Mouse (Mus musculus) cerebellum, adult 9-10 months (tissue): ENCODE results near the gene Padi6.
A peak's percentile ranks its signal among the peaks of the same experiment; 100 is the strongest.

Experiments used
- DNase-seq: peaks from one replicate; pipeline ENCODE4 v3.0.0; 2022

Gene Padi6

DNA sequence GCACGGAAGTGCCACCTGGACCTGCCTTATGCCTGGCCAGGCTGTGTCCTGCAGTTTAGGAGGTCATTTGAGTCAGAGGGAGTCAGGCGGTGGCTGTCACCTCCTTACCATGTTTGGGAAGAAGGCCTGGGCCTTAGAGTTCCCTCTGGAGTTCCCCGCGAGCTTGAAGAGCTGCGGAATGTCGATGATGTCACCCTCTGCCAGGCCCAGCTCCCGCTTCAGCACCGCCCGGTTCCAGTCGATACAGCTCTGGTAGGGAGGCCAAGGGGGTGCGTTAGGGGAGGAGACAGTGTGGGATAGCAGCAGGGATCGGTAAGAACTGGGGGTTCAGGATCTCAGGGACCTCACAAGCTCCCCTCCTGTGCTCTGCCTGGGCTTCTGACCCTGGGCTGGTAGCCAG is 5.5 kb upstream of the Padi6 start:
- no peak for DNase-seq

DNA sequence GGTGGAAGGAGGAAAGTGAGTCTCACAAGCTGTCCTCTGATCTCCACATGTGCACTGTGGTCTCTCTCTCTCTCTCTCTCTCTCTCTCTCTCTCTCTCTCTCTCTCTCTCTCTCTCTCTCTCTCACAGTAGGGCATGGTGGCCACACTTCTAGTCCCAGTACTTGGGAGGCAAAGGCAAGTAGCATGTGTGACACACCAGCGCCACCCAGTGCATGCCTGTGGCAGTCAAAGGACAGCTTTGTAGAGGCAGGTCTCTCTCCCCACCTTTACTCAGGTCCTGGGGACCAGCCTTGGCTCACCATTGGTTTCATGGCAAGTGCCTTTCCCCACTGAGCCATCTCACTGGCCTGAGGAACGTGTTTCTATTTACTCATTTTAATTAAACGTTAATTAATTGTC is 2.2 kb upstream of the Padi6 start:
- DNase-seq: peak; percentile 44

DNA sequence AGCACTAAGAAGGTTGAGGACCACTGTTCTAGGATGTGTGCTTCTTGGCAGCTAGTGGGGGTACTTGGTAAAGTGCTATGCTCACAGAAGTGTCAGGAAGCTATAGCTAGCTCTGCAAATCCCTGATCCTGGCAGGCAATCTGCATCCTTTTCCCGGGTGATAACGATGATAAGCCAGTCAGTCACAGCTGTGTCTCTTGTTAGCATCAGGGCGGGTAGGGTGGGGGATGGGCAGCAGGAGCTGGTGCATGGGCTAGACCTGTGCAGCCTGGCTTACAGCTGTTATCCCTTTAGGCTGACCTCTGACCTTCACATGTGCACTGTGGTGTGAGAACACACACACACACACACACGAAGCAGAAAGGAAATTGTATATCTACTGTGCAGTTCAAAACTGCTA is 643 bp upstream of the Padi6 start:
- no peak for DNase-seq

GRCm38 (mm10) chr4:140741401-140741800 is 1.0 kb downstream of the Padi6 start:
- no peak for DNase-seq

DNA sequence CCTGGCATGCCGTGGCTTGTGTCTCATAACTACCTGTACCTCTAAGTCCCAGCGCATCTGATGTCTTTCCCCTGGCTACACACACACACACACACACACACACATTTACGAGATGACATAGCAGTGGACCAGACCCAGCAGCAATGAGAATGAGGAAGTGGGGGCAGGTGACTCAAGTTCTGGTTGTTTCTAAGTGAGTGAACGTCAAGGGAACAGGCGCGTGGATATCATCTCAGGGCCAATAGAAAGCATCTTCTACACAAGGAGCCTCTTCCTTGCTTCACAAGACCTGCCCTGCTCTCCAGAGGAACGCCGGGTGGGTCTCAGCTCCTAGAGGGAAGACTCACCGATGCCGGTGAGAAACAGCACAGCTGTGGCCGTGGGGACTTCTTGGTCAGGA is 1.8 kb downstream of the Padi6 start:
- DNase-seq: no peak

DNA sequence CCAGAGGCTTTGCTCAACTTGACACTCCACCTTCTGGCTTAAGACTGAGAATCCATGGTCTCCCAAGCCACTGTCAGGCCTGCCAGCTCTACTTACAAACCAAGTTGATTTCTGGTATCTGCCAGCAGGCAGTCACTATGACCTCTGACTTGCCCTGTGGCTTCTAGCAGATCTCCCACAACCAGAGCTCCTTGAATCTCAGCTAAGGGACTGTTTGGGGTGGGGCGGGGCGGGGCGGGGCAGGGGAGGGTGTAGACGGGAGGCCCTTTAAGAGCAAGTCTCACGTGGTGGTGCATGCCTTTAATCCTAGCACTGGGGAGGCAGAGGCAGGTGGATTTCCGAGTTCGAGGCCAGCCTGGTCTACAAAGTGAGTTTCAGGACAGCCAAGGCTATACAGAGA is 9.6 kb downstream of the Padi6 start:
- no peak for DNase-seq

GRCm38 (mm10) chr4:140731654-140732053 is 10.8 kb downstream of the Padi6 start:
- no peak for DNase-seq

- no peak for DNase-seq
Observed at GRCm38 (mm10) chr4:140726907-140727306, 15.5 kb downstream of the Padi6 start.

- no peak for DNase-seq
Observed at GRCm38 (mm10) chr4:140724739-140725138, 17.7 kb downstream of the Padi6 start.

- peak; percentile 10 for DNase-seq
Observed at GRCm38 (mm10) chr4:140723801-140724200, 18.6 kb downstream of the Padi6 start.

DNA sequence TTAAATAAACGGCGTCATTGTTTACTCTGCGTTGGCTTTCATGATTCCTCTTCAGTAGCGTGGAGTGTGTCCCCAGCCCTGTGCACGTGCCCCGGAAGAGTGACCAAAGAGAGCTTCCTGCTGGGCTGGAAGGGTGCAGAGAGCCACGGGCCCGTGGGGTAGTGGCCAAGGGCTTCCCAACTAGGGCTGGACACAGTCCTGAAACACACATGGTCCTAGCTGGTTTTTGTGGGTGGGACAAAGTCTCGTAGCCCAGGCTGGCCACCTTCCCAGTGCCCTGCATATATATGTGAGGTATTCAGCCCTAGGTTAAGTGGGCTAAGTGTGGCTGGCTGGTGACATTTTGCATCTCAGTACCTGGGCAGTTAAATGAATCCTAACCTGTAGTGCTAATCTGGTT is 19.3 kb downstream of the Padi6 start:
- no peak for DNase-seq

GRCm38 (mm10) chr4:140722710-140723109 is 19.7 kb downstream of the Padi6 start:
- no peak for DNase-seq

- DNase-seq: no peak
Observed at GRCm38 (mm10) chr4:140721968-140722490, 20.4 kb downstream of the Padi6 start.

DNA sequence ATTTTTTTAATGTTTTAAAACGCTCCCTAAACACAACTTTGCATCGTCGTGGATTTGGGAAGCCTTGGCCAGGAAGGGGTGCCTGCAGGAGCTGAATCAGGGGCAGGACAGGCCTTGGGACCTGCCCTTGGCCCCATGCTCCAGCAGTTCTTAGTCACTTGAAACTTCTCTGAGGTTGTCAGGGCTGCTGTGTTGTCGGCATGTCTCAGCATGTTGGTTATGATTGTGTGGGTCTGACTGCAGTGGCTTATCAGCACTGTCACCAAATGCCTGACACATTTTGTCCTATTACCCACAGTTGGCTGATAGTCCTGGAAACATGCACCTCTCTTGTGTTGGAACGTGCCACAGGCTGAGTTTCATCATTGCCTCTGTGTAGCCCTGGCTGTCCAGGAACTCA is 22.4 kb downstream of the Padi6 start:
- no peak for DNase-seq

- no peak for DNase-seq
Observed at GRCm38 (mm10) chr4:140718436-140718835, 24.0 kb downstream of the Padi6 start.

DNA sequence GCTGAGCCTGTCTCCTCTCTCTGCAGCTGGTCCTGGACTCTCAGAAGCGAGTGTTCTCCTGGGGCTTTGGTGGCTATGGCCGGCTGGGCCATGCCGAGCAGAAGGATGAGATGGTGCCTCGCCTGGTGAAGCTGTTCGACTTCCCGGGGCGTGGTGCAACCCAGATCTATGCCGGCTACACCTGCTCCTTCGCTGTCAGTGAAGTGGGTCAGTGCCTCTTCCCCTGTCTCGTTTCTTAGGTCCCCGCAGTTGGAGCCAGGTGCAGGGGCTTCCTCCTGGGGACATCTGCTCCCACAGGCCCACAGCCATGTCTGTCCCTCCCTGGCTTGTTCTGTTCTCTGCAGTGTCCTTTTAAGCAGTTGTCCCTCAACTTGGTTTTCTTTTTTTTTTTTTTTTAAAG is 25.4 kb downstream of the Padi6 start:
- peak; percentile 8 for DNase-seq

DNA sequence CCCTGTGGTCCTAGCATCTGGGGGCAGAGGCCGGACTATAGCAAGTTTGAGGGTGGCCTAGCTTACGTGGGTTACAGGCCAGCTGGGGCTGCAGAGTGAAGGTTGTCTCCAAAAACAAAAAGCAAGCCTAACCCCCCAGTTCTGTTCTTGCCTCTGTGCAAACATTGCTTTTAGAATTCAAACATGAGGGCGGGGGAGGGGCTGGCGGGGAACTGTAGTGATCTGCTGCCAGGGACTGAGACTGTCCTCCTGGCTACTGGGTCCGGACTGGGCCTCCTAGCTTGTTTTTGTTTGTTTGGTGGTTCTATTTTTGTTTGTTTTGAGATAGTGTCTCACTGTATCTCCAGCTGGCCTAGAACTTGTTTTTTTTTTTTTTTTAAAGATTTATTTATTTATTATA is 27.9 kb downstream of the Padi6 start:
- no peak for DNase-seq

- DNase-seq: peak; percentile 100
Observed at GRCm38 (mm10) chr4:140713480-140714365, 28.7 kb downstream of the Padi6 start.

- DNase-seq: peak; percentile 22
Observed at GRCm38 (mm10) chr4:140711360-140711759, 31.1 kb downstream of the Padi6 start.

- no peak for DNase-seq
Observed at GRCm38 (mm10) chr4:140710781-140711180, 31.7 kb downstream of the Padi6 start.

DNA sequence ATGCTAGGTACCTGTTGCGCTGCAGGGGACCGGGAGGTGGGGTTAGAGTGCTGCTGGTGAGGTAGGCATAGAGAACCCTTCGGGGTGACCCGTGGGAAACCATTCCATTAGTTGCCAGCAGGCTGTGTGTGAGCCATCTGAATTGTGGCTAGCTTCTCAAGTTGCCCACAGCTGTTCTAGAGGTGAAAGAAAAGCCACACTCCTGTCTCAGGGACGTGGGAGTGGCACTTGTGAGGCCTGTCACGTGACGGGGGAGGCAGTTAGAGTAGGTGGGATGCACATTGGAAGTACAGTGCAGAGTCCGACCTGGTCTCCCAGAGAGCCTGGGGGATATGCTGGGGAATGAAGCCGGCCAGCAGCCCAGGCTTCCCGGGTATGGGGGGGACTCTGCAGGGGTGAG is 32.8 kb downstream of the Padi6 start:
- DNase-seq: no peak

GRCm38 (mm10) chr4:140709111-140709510 is 33.3 kb downstream of the Padi6 start:
- DNase-seq: no peak

GRCm38 (mm10) chr4:140708297-140708927 is 34.0 kb downstream of the Padi6 start:
- no peak for DNase-seq

DNA sequence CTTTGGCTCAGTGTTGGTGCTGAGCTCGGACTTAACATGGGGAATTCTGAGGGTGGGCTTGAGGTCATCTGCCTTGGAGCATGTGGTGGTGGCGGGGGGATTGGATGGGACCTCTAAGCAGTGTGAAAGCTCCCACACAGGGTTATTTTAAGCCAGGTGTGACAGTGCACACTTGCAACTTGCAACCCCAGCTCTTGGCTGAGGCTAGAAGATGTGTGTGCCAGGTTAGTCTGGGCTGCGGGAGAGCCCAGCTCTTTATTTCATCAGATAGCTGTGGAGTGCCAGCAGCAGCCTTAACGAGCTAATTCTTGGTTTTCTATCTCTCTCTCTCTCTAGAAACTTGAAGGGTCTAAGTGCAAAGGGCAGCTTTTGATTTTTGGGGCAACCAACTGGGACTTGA is 34.8 kb downstream of the Padi6 start:
- no peak for DNase-seq
